Comparison of ENCODE assay signal across 11 mouse cellular contexts in the genomic region with DNA sequence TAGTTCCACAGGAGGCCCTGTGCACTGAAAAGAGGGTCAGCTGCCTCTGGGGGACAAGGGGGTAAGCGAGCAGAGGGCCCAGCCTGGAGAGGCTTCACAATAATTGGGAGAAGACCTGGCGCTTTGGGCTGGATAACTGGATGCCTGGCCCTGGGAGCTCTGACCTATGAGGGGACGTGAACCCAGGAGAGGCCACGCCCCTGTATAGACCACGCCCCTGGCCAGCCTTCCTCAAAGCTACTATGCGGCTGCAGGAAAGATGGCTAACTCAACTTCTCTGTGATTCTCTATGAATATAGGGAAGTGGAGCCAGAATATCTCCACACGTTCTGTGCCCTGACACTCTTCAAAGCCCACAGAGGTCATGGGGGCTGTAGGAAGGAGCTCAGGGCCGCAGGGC. TPM values are rescaled to one million over a fixed set of nuclear protein-coding genes. Genes with fewer than 3 reads are reported as not detected.
DNase-seq lines count a peak whose midpoint lies in the region; ATAC-seq lines count a peak whose summit lies in the region.
"Had no signal": no experiment of that assay in that cellular context is flagged by ENCODE, and none has a peak within 500 bp of the region (broad histone marks: within the 10 kb centered on the region; RNA-seq: fewer than 3 reads in every experiment).

No protein-coding gene starts in this region.

- no peak overlapping the region for H3K4me2 ChIP-seq in forebrain, embryonic 16.5 days (ENCODE audit: low read length)
- no peak overlapping the region; the same call in 1 of the 2 replicates for H3K4me2 ChIP-seq in forebrain, embryonic 13.5 days
- 0 out of 2 replicates have a peak overlapping the region, but pooled peaks have one; percentile 1 for H3K4me2 ChIP-seq in embryonic facial prominence, embryonic 12.5 days (replicated peaks)
- H3K4me2 ChIP-seq: hindbrain, embryonic 12.5 days; neural tube, embryonic 13.5 days had no signal

- 15% methylated on average over 8 of the region's 8 CpGs for WGBS in forebrain, embryonic 16.5 days
- WGBS in forebrain, embryonic 13.5 days = 7% methylated on average over 8 of the region's 8 CpGs
- 10% methylated on average over 8 of the region's 8 CpGs for WGBS in embryonic facial prominence, embryonic 12.5 days

- no peak overlapping the region for H3K27ac ChIP-seq in forebrain, embryonic 16.5 days (ENCODE audit: low read length)
- no peak overlapping the region; the same call in 1 of the 2 replicates for H3K27ac ChIP-seq in forebrain, embryonic 13.5 days
- no peak overlapping the region for H3K27ac ChIP-seq in embryonic facial prominence, embryonic 12.5 days
- H3K27ac ChIP-seq: hindbrain, embryonic 12.5 days; neural tube, embryonic 13.5 days had no signal

- H3K27me3 ChIP-seq in forebrain, embryonic 16.5 days (replicated peaks; ENCODE audit: control insufficient read depth, insufficient read depth, low read length) = no peaks in the 10 kb centered on the region
- no peaks in the 10 kb centered on the region for H3K27me3 ChIP-seq in forebrain, embryonic 13.5 days
- H3K27me3 ChIP-seq in embryonic facial prominence, embryonic 12.5 days = 0 out of 2 replicates have a peak, but pooled peaks cover 3% of the 10 kb centered on the region
- H3K27me3 ChIP-seq: neural tube, embryonic 13.5 days had no signal

- H3K36me3 ChIP-seq in forebrain, embryonic 16.5 days (ENCODE audit: control insufficient read depth, insufficient read depth) = no peaks in the 10 kb centered on the region
- H3K36me3 ChIP-seq in forebrain, embryonic 13.5 days (ENCODE audit: poor library complexity, severe bottlenecking) = no peaks in the 10 kb centered on the region
- no peaks in the 10 kb centered on the region for H3K36me3 ChIP-seq in embryonic facial prominence, embryonic 12.5 days
- H3K36me3 ChIP-seq: hindbrain, embryonic 12.5 days; neural tube, embryonic 13.5 days had no signal

- peak; percentile 42; the same call in 1 of the 2 replicates for ATAC-seq in forebrain, embryonic 16.5 days
- ATAC-seq in forebrain, embryonic 13.5 days = no peak
- ATAC-seq in embryonic facial prominence, embryonic 12.5 days (ENCODE audit: insufficient number of reproducible peaks, insufficient read depth, low FRiP score, low TSS enrichment) = no peak
- ATAC-seq in activated CD4-positive, CD25-positive, alpha-beta regulatory T cell, adult 4 months = no peak
- ATAC-seq: CD4-positive, CD25-positive, alpha-beta regulatory T cell, adult 4 months had no signal

- no peak overlapping the region for H3K4me3 ChIP-seq in forebrain, embryonic 16.5 days (replicated peaks; ENCODE audit: low read length)
- no peak overlapping the region for H3K4me3 ChIP-seq in forebrain, embryonic 13.5 days
- H3K4me3 ChIP-seq in embryonic facial prominence, embryonic 12.5 days = no peak overlapping the region
- H3K4me3 ChIP-seq: hindbrain, embryonic 12.5 days; neural tube, embryonic 13.5 days had no signal

- peak; percentile 14 for DNase-seq in lung, postnatal 36 days
- no peak for DNase-seq in lung, postnatal 25 days (ENCODE audit: low spot score)
- DNase-seq in retina, postnatal 1 day = peak; percentile 77
- DNase-seq in ovary, adult 18-20 months (ENCODE audit: low spot score) = no peak

- no peak overlapping the region for H3K9ac ChIP-seq in forebrain, embryonic 16.5 days (replicated peaks; ENCODE audit: low read depth, low read length)
- H3K9ac ChIP-seq in forebrain, embryonic 13.5 days = no peak overlapping the region
- no peak overlapping the region for H3K9ac ChIP-seq in embryonic facial prominence, embryonic 12.5 days
- H3K9ac ChIP-seq: hindbrain, embryonic 12.5 days had no signal

- no peaks in the 10 kb centered on the region for H3K4me1 ChIP-seq in forebrain, embryonic 16.5 days (replicated peaks; ENCODE audit: control insufficient read depth, insufficient read depth, low read length)
- H3K4me1 ChIP-seq in forebrain, embryonic 13.5 days = peaks cover 18% of the 10 kb centered on the region
- peaks cover 28% of the 10 kb centered on the region for H3K4me1 ChIP-seq in embryonic facial prominence, embryonic 12.5 days

- no peaks in the 10 kb centered on the region for H3K9me3 ChIP-seq in forebrain, embryonic 16.5 days (ENCODE audit: control insufficient read depth, low read length)
- H3K9me3 ChIP-seq in forebrain, embryonic 13.5 days (replicated peaks) = no peaks in the 10 kb centered on the region
- H3K9me3 ChIP-seq in embryonic facial prominence, embryonic 12.5 days = no peaks in the 10 kb centered on the region
- H3K9me3 ChIP-seq: hindbrain, embryonic 12.5 days; neural tube, embryonic 13.5 days had no signal

RNA-seq across cellular contexts. Expression of a gene that starts 24.5 kb away (rescaled TPM):
- 12.9 and 16.1 TPM in 2 replicates for polyA plus RNA-seq in forebrain, embryonic 16.5 days (2015; fragmentation: Nextera tagmentation; extraction: Ambion mirVana)
- 17.1 and 18.3 TPM in 2 replicates for polyA plus RNA-seq in forebrain, embryonic 13.5 days (2015; fragmentation: Nextera tagmentation; extraction: Ambion mirVana)
- polyA plus RNA-seq in embryonic facial prominence, embryonic 12.5 days (2016; fragmentation: Nextera tagmentation; extraction: Ambion mirVana) = 11.8 and 12.8 TPM in 2 replicates
- not detected for polyA plus RNA-seq in activated CD4-positive, CD25-positive, alpha-beta regulatory T cell, adult 4 months (2017; shearing (Covaris generic))

Comparison
In these comparisons a context has a peak if more than half of its experiments do, and no peak if none do; other contexts are left out.
1. DNase-seq: peak in lung, postnatal 36 days (single experiment) and retina, postnatal 1 day (single experiment); none in lung, postnatal 25 days (single experiment) and ovary, adult 18-20 months (single experiment).
2. RNA of a gene that starts 24.5 kb away (polyA plus RNA-seq): 17.1 to 18.3 TPM in forebrain, embryonic 13.5 days, 12.9 to 16.1 TPM in forebrain, embryonic 16.5 days and 11.8 to 12.8 TPM in embryonic facial prominence, embryonic 12.5 days; not detected in activated CD4-positive, CD25-positive, alpha-beta regulatory T cell, adult 4 months; every median in the first group is over 10 times any median in the second.